Mouse (Mus musculus) MEL (cell line): ENCODE measurements at regions not wholly inside any gene's neighbourhood (a gene's known extent, or its start where the extent isn't known, plus 50 kb on each side); places are given as distances from the start of the nearest gene placed in this dataset.

Experiments
- CTCF ChIP-seq, 3 experiments: IDR thresholded peaks in 2 of 3; conservative IDR thresholded peaks in 1 of 3; 2 replicates each; pipeline ENCODE4 v1.5.1; 2011 to 2012; ENCODE audit warnings: low read length in 3 of 3, low read depth in 2 of 3, mild to moderate bottlenecking in 2 of 3, improper control_type of control experiment in 1 of 3, inconsistent platforms in 1 of 3, mixed read lengths in 1 of 3, moderate library complexity in 1 of 3; ENCODE audit not compliant: control insufficient read depth in 1 of 3, insufficient read depth in 1 of 3, poor library complexity in 1 of 3, severe bottlenecking in 1 of 3
- EP300 ChIP-seq, 2 experiments: IDR thresholded peaks; 2 replicates each; pipeline ENCODE4 v1.6.1; 2011; ENCODE audit warnings: improper control_type of control experiment in 2 of 2, low read length in 2 of 2, low read depth in 1 of 2, mild to moderate bottlenecking in 1 of 2
- ETS1 ChIP-seq: IDR thresholded peaks from 2 replicates; pipeline ENCODE4 v1.6.1; 2012; ENCODE audit warnings: low read depth, mild to moderate bottlenecking, inconsistent platforms, low read length, improper control_type of control experiment, moderate library complexity
- GABPA ChIP-seq: IDR thresholded peaks from 2 replicates; pipeline ENCODE4 v1.6.1; 2012; ENCODE audit warnings: low read depth, mild to moderate bottlenecking, inconsistent platforms, low read length, improper control_type of control experiment, moderate library complexity
- NRF1 ChIP-seq: IDR thresholded peaks from 2 replicates; pipeline ENCODE4 v1.6.1; 2014; ENCODE audit warnings: low read depth, mild to moderate bottlenecking, inconsistent platforms, low read length, improper control_type of control experiment, moderate library complexity; ENCODE audit not compliant: poor library complexity, insufficient read depth, severe bottlenecking
- POLR2A ChIP-seq, 2 experiments: IDR thresholded peaks; 2 replicates each; pipeline ENCODE4 v1.6.1; 2011 to 2012; ENCODE audit warnings: low read length in 2 of 2, mild to moderate bottlenecking in 2 of 2, control low read depth in 1 of 2, improper control_type of control experiment in 1 of 2, low read depth in 1 of 2, moderate library complexity in 1 of 2; ENCODE audit not compliant: control insufficient read depth in 1 of 2, insufficient read depth in 1 of 2, poor library complexity in 1 of 2

DNA sequence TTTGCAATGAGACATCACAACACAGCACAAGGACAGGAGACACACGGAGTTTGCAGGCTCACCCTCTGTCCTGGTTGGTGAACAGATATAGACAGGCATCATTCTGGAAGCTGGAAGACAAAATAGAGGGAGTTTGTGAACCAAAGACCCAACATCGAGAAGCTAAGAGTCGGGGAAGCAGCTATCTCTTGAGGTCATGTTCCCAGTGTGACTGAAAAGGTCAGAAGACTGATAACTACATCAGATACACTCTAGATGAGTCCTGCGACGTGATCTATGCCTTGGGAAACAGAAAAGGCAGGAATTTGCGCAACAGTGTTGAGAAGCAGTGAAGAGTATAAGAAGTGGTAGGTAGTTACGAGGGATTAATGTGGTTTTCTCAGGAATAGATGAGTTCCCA, 171.2 kb downstream of the Ifng start:
- no peak for TF ChIP-seq POLR2A (IDR thresholded peaks at IDR 0.05; ENCODE audit: control insufficient read depth in 1 of 2, insufficient read depth in 1 of 2, low read depth in 1 of 2, low read length in 2 of 2, poor library complexity in 1 of 2)
- TF ChIP-seq GABPA: no peak
- no peak for TF ChIP-seq CTCF (IDR thresholded peaks at IDR 0.05 in 2 of 3, conservative IDR thresholded peaks at IDR 0.05 in 1 of 3; ENCODE audit: control insufficient read depth in 1 of 3, insufficient read depth in 1 of 3, low read depth in 2 of 3, low read length in 3 of 3, poor library complexity in 1 of 3, severe bottlenecking in 1 of 3)
- TF ChIP-seq ETS1: no peak
- TF ChIP-seq EP300 (IDR thresholded peaks at IDR 0.05; ENCODE audit: low read depth in 1 of 2, low read length in 2 of 2): no peak
- no peak for TF ChIP-seq NRF1
